In the genomic region with DNA sequence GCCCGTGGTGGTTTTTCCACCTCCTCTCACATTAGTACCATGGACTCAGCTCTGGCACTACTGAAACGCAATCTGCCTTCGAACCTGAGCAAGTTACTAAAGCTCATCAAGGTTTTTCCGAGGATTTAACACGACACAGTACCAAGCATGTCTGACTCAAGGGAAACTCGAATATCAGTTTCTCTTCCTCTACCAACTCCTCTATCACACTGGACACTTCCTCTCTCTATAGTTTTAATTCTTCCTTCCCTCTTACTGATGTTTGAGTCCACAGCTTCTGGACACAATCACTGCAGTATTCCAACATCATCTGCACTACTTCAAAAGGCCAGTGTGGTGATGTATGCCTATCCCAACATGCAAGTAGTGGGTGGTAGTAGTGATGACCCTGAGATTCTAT, we compare ENCODE assay signal across 26 mouse cellular contexts.
"Had no signal": no experiment of that assay in that cellular context is flagged by ENCODE, and none has a peak within 500 bp of the region (broad histone marks: within the 10 kb centered on the region; RNA-seq: fewer than 3 reads in every experiment).

No protein-coding gene starts in this region.

- ATAC-seq: forebrain, postnatal 0 days; hindbrain, embryonic 16.5 days; inflammation-experienced regulatory T-cells, adult 6 months; intestine, embryonic 15.5 days; intestine, postnatal 0 days; liver, embryonic 12.5 days had no signal

- H3K36me3 ChIP-seq: hindbrain, embryonic 10.5 days; hindbrain, embryonic 12.5 days; intestine, embryonic 15.5 days; liver, embryonic 12.5 days had no signal

- H3K27ac ChIP-seq: heart, embryonic 10.5 days; heart, embryonic 13.5 days; heart, embryonic 15.5 days; hindbrain, embryonic 10.5 days; hindbrain, embryonic 12.5 days; hindbrain, embryonic 14.5 days; intestine, embryonic 15.5 days; limb, embryonic 13.5 days; limb, embryonic 15.5 days; liver, embryonic 12.5 days had no signal

- H3K9me3 ChIP-seq: heart, embryonic 10.5 days; heart, embryonic 13.5 days; heart, embryonic 15.5 days; hindbrain, embryonic 10.5 days; hindbrain, embryonic 12.5 days; intestine, embryonic 15.5 days; limb, embryonic 13.5 days; limb, embryonic 15.5 days; liver, embryonic 12.5 days had no signal

- H3K9ac ChIP-seq: forebrain, postnatal 0 days; heart, embryonic 13.5 days; heart, embryonic 15.5 days; hindbrain, embryonic 12.5 days; hindbrain, embryonic 14.5 days; intestine, embryonic 15.5 days; limb, embryonic 13.5 days; limb, embryonic 15.5 days; liver, embryonic 12.5 days had no signal

- H3K4me3 ChIP-seq: heart, embryonic 10.5 days; heart, embryonic 13.5 days; heart, embryonic 15.5 days; hindbrain, embryonic 10.5 days; hindbrain, embryonic 12.5 days; intestine, embryonic 15.5 days; limb, embryonic 13.5 days; limb, embryonic 15.5 days; liver, embryonic 12.5 days had no signal

- H3K27me3 ChIP-seq: heart, embryonic 13.5 days; heart, embryonic 15.5 days; hindbrain, embryonic 12.5 days; intestine, embryonic 15.5 days; limb, embryonic 13.5 days; limb, embryonic 15.5 days; liver, embryonic 12.5 days had no signal

- H3K4me1 ChIP-seq: heart, embryonic 10.5 days; heart, embryonic 13.5 days; heart, embryonic 15.5 days; hindbrain, embryonic 10.5 days; hindbrain, embryonic 12.5 days; intestine, embryonic 15.5 days; limb, embryonic 13.5 days; limb, embryonic 15.5 days; liver, embryonic 12.5 days had no signal

- H3K4me2 ChIP-seq: heart, embryonic 13.5 days; heart, embryonic 15.5 days; hindbrain, embryonic 12.5 days; hindbrain, embryonic 14.5 days; intestine, embryonic 15.5 days; limb, embryonic 13.5 days; limb, embryonic 15.5 days; liver, embryonic 12.5 days had no signal

- DNase-seq: forebrain, postnatal 0 days; gastrocnemius, postnatal 14 days; gastrocnemius, postnatal 36 days; heart, adult 18-20 months; heart, postnatal 14 days; heart, postnatal 4 days; kidney, adult 18-20 months; kidney, adult 8-10 months; kidney, postnatal 10 days; kidney, postnatal 25 days; layer of hippocampus, adult 9-11 months; layer of hippocampus, postnatal 36 days; left cerebral cortex, postnatal 4 days had no signal
